Comparison of ENCODE assay signal across 8 mouse cellular contexts in genomic region chr6:47953191-47953726, GRCm38 (mm10). TPM values are rescaled to one million over a fixed set of nuclear protein-coding genes. Genes with fewer than 3 reads are reported as not detected.
DNase-seq lines count a peak whose midpoint lies in the region; ATAC-seq lines count a peak whose summit lies in the region.

TSS of gene Zfp956 (plus strand) at chr6:47953390.

- WGBS in hindbrain, embryonic 11.5 days: under 1% methylated on average over 31 of the region's 31 CpGs

- no peaks in the 10 kb centered on the region for H3K9me3 ChIP-seq in hindbrain, embryonic 11.5 days (ENCODE audit: control insufficient read depth, low read length)

- no peaks in the 10 kb centered on the region for H3K27me3 ChIP-seq in hindbrain, embryonic 11.5 days (ENCODE audit: control insufficient read depth, insufficient read depth, low read length)

- peak; percentile 95 for DNase-seq in Muller cell, postnatal 12 days (ENCODE audit: inconsistent ontology term)
- peak; percentile 97 for DNase-seq in cerebellum, adult 9-11 months
- DNase-seq in frontal cortex, adult 2 months (ENCODE audit: extremely low spot score in 1 of 2, low spot score in 1 of 2): peak; percentile 91 to 97
- DNase-seq in hindbrain, embryonic 11.5 days (ENCODE audit: low spot score): peak; percentile 92
- peak; percentile 93 for DNase-seq in layer of hippocampus, postnatal 10 days (ENCODE audit: low spot score in 2 of 2)
- peak; percentile 97 for DNase-seq in lung, postnatal 10 days
- peak; percentile 91 for DNase-seq in ovary, postnatal 36 days (ENCODE audit: low spot score)
- peak; percentile 97 for DNase-seq in thymus, postnatal 25 days

- peak within 1 kb of the TSS; percentile 65 for H3K4me3 ChIP-seq in hindbrain, embryonic 11.5 days (ENCODE audit: low read depth, low read length)

- no peaks in the 10 kb centered on the region for H3K36me3 ChIP-seq in hindbrain, embryonic 11.5 days (ENCODE audit: control insufficient read depth, insufficient read depth, low read length)

- H3K4me1 ChIP-seq in hindbrain, embryonic 11.5 days (replicated peaks; ENCODE audit: control insufficient read depth, insufficient read depth, low read length): peaks cover 5% of the 10 kb centered on the region; the same call in 1 of the 2 replicates

- H3K27ac ChIP-seq in hindbrain, embryonic 11.5 days (ENCODE audit: low read depth, low read length): 0 out of 2 replicates have a peak within 1 kb of the TSS, but pooled peaks have one; percentile 36

- peak; percentile 99 for ATAC-seq in hindbrain, embryonic 11.5 days (ENCODE audit: low FRiP score)

- peak within 1 kb of the TSS; percentile 61 for H3K9ac ChIP-seq in hindbrain, embryonic 11.5 days (ENCODE audit: low read depth, low read length)

- peak within 1 kb of the TSS; percentile 84 for H3K4me2 ChIP-seq in hindbrain, embryonic 11.5 days (replicated peaks; ENCODE audit: low read depth, low read length)

RNA-seq across cellular contexts. Expression of gene Zfp956, which starts in this region (rescaled TPM):
- polyA plus RNA-seq in frontal cortex, adult 2 months (2012; rRNA removed): 28.6 and 34.0 TPM in 2 replicates
- polyA plus RNA-seq in hindbrain, embryonic 11.5 days (2014; fragmentation: Nextera tagmentation; extraction: Ambion mirVana): 7.1 and 9.8 TPM in 2 replicates
- 10 to 100 TPM; 21.9 to 25.0 TPM for total RNA-seq in layer of hippocampus, postnatal 10 days (2021)

Comparison
In these comparisons a context has a peak if more than half of its experiments do, and no peak if none do; other contexts are left out.
1. Peak in every context shown above with its lines: DNase-seq, ATAC-seq, H3K4me3 ChIP-seq and H3K27ac ChIP-seq.